Mouse (Mus musculus): ENCODE measurements around the gene Lpgat1.

DNA sequence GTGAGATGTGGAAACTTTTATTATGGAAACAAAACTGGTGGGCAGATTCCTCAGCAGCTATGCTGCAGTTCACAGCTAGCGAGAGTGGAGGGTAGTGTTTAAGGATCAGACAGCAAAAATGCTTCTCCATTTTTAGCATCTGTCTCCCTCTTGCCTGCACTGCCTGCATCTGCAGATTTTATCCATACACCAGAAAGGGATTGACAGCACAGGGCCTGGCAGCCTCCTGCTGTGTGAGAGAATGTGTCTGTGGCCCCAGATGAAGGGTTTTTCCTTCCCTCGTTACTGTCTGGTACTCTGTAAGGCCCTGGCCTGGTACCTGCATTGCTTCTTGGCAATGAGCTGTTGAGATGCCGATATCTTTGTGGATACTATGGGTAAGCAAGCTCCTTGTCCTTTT lies 2.8 kb downstream of the Lpgat1 start:
- TF ChIP-seq POLR2A (IDR thresholded peaks at IDR 0.05; ENCODE audit: low read depth, low read length) (no peak), CTCF (IDR thresholded peaks at IDR 0.05; ENCODE audit: extremely low read depth, insufficient read depth, insufficient read length, insufficient replicate concordance) (no peak)

Measured in spleen, adult 2 months (tissue).